Mouse (Mus musculus) lung, postnatal 0 days (tissue): ENCODE measurements at regions not wholly inside any gene's neighbourhood (a gene's known extent, or its start where the extent isn't known, plus 50 kb on each side); places are given as distances from the start of the nearest gene placed in this dataset.

ENCODE experiments used
- ATAC-seq: fragments of 200-750 bp; cut with Nextera tagmentation; 2 replicates; pipeline ENCODE4 v1.8.0; 2017; ENCODE audit warnings: moderate library complexity
- DNase-seq: peaks from one replicate; pipeline ENCODE4 v3.0.0-alpha.2; 2016; ENCODE audit warnings: low spot score
- H3K27ac ChIP-seq: fragments of 300-500 bp; sonication (generic); 2 replicates; pipeline ENCODE4 v1.5.1; 2014; ENCODE audit warnings: antibody characterized with exemption, mild to moderate bottlenecking, low read length, mixed read lengths
- H3K27me3 ChIP-seq: fragments of 300-500 bp; sonication (generic); replicated peaks from 2 replicates; pipeline ENCODE4 v1.6.1; 2014; ENCODE audit warnings: low read length, mixed read lengths; ENCODE audit not compliant: insufficient read depth
- H3K36me3 ChIP-seq: fragments of 300-500 bp; sonication (generic); 2 replicates; pipeline ENCODE4 v1.6.1; 2014; ENCODE audit warnings: low read length, mixed read lengths; ENCODE audit not compliant: insufficient read depth
- H3K4me1 ChIP-seq: fragments of 300-500 bp; sonication (generic); 2 replicates; pipeline ENCODE4 v1.6.1; 2014; ENCODE audit warnings: antibody characterized with exemption, low read depth, low read length, mixed read lengths; ENCODE audit not compliant: insufficient read depth
- H3K4me2 ChIP-seq: fragments of 300-500 bp; sonication (generic); replicated peaks from 2 replicates; pipeline ENCODE4 v1.6.1; 2014; ENCODE audit warnings: low read depth, mild to moderate bottlenecking, low read length, moderate library complexity, mixed read lengths
- H3K4me3 ChIP-seq: fragments of 300-500 bp; sonication (generic); 2 replicates; pipeline ENCODE4 v1.5.1; 2014; ENCODE audit warnings: low read depth, low read length
- H3K9ac ChIP-seq: fragments of 300-500 bp; sonication (generic); replicated peaks from 2 replicates; pipeline ENCODE4 v1.6.1; 2014; ENCODE audit warnings: low read depth, mild to moderate bottlenecking
- H3K9me3 ChIP-seq: fragments of 300-500 bp; sonication (generic); 2 replicates; pipeline ENCODE4 v1.6.1; 2016; ENCODE audit warnings: low read length, mixed read lengths
- CTCF ChIP-seq: IDR thresholded peaks from 2 replicates; pipeline ENCODE4 v1.5.1; 2016; ENCODE audit warnings: antibody characterized with exemption, mild to moderate bottlenecking
- EP300 ChIP-seq: IDR thresholded peaks from 2 replicates; pipeline ENCODE4 v1.6.1; 2016; ENCODE audit warnings: antibody characterized with exemption, mild to moderate bottlenecking, control low read depth
- WGBS: fragments of 180-500 bp; shearing (Covaris S2); extraction: QIAGEN DNeasy Blood & Tissue Kit; methylation state at CpG from one replicate; pipeline ENCODE4 v1.1.7; 2014; 5-methylcytosine and 5-hydroxymethylcytosine counted together

GRCm38 (mm10) chr10:91569046-91569445 lies 387.9 kb upstream of the Tmpo start:
- ATAC-seq (no peak), DNase-seq (no peak)
- Histone ChIP-seq H3K36me3 (no peaks in the 10 kb centered on the region), H3K27me3 (no peaks in the 10 kb centered on the region), H3K9me3 (no peaks in the 10 kb centered on the region), H3K27ac (no peak overlapping the region), H3K4me2 (no peak overlapping the region), H3K9ac (no peak overlapping the region), H3K4me3 (no peak overlapping the region), H3K4me1 (no peaks in the 10 kb centered on the region)
- WGBS: 79% methylated on average over 6 of the region's 6 CpGs
- TF ChIP-seq CTCF: no peak
- no peak for TF ChIP-seq EP300

DNA sequence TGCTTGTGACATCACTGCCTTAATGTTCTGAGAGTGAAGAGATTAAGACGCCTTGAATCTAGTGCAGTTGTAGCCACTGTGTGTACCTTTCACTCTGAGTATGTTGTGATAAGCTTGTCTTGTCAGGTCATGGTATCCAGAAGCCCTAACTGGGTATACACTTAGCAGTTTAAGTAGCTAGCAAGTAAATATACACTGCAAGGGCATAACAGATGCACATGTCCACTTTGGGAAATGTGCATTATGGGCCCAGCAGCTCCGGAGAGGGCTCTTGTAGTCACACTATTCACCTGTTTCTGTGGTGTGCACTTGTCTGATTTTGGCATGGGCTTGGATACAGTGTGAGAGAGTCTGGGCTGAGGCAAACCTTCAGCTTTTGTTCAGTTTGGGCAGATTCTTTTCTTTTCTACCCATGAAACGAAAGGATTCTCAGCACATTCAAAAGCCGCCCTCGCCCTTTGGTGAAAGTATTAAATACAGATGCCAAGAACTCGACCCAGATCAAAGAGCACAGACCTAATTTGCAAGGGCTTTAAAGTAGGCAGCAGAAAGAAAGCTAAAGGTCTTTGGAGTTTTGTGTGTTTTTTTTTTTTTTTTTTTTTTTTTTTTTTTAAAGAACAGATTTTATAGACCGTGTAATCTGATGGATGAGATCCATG lies 385.1 kb upstream of the Tmpo start:
- TF ChIP-seq CTCF (no peak), EP300 (no peak)
- Histone ChIP-seq H3K9me3 (no peaks in the 10 kb centered on the region), H3K4me1 (no peaks in the 10 kb centered on the region), H3K4me2 (no peak overlapping the region), H3K9ac (no peak overlapping the region), H3K36me3 (no peaks in the 10 kb centered on the region), H3K27me3 (no peaks in the 10 kb centered on the region), H3K27ac (no peak overlapping the region), H3K4me3 (no peak overlapping the region)
- WGBS: 72% methylated on average over 7 of the region's 7 CpGs
- DNase-seq (no peak), ATAC-seq (no peak)

- no peak for TF ChIP-seq EP300
- no peak for TF ChIP-seq CTCF
- WGBS: 86% methylated on average over 5 of the region's 5 CpGs
- no peak overlapping the region for H3K27ac ChIP-seq
These were observed 378.2 kb upstream of the Tmpo start for GRCm38 (mm10) chr10:91559307-91559706.

GRCm38 (mm10) chr10:91548071-91548470 lies 367.0 kb upstream of the Tmpo start:
- WGBS: 38% methylated on average over 4 of the region's 4 CpGs
- no peaks in the 10 kb centered on the region for H3K27me3 ChIP-seq
- no peak overlapping the region for H3K9ac ChIP-seq
- no peak overlapping the region for H3K4me3 ChIP-seq
- H3K4me2 ChIP-seq: no peak overlapping the region
- H3K9me3 ChIP-seq: no peaks in the 10 kb centered on the region
- no peaks in the 10 kb centered on the region for H3K4me1 ChIP-seq
- ATAC-seq (no peak), DNase-seq (no peak)
- no peak overlapping the region for H3K27ac ChIP-seq
- no peaks in the 10 kb centered on the region for H3K36me3 ChIP-seq
- TF ChIP-seq EP300 (no peak), CTCF (no peak)

More at GRCm38 (mm10) chr10:91559307-91559706, 378.2 kb upstream of the Tmpo start:
- no peaks in the 10 kb centered on the region for H3K9me3 ChIP-seq
- H3K36me3 ChIP-seq: no peaks in the 10 kb centered on the region
- H3K4me1 ChIP-seq: no peaks in the 10 kb centered on the region
- ATAC-seq: no peak
- no peak for DNase-seq
- no peak overlapping the region for H3K4me2 ChIP-seq
- H3K9ac ChIP-seq: no peak overlapping the region
- H3K27me3 ChIP-seq: no peaks in the 10 kb centered on the region
- H3K4me3 ChIP-seq: no peak overlapping the region

- Histone ChIP-seq H3K4me2 (no peak overlapping the region), H3K9ac (no peak overlapping the region), H3K4me1 (no peaks in the 10 kb centered on the region), H3K27me3 (no peaks in the 10 kb centered on the region), H3K9me3 (no peaks in the 10 kb centered on the region), H3K4me3 (no peak overlapping the region), H3K36me3 (no peaks in the 10 kb centered on the region), H3K27ac (no peak overlapping the region)
- TF ChIP-seq CTCF: peak; percentile 67
- TF ChIP-seq EP300: no peak
- ATAC-seq (no peak), DNase-seq (peak; percentile 39)
- 47% methylated on average over 9 of the region's 9 CpGs for WGBS
These were observed 365.0 kb upstream of the Tmpo start for GRCm38 (mm10) chr10:91546140-91546539.

DNA sequence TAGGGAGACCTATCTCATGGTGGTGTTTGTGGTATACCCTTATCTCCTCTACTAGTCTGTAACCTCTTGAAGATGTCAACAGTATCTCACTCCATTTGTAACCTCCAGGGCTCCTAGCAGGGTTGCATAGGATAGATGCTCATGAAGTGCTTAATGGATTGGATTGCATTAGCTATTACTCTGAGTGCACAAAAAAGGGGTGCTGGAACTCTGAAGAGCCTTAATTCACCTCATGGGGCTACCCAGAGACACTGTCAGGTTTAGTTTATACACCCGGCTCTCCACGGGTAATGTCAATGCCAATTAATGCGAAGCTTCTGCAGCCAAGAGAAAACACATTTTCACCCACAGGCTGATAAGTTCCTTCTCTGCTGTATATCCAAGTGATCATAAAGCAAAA lies 364.3 kb upstream of the Tmpo start:
- Histone ChIP-seq H3K4me1 (no peaks in the 10 kb centered on the region), H3K36me3 (no peaks in the 10 kb centered on the region), H3K4me2 (no peak overlapping the region), H3K9me3 (no peaks in the 10 kb centered on the region), H3K27ac (no peak overlapping the region), H3K9ac (no peak overlapping the region), H3K4me3 (no peak overlapping the region), H3K27me3 (no peaks in the 10 kb centered on the region)
- WGBS: 76% methylated on average over 3 of the region's 3 CpGs
- TF ChIP-seq CTCF: no peak
- DNase-seq: no peak
- ATAC-seq: no peak
